Mouse (Mus musculus) midbrain, embryonic 10.5 days (tissue): ENCODE results near the gene Tbxa2r. TPM values are rescaled to one million over a fixed set of nuclear protein-coding genes. Genes with fewer than 3 reads are reported as not detected.
A peak's percentile ranks its signal among the peaks of the same experiment; 100 is the strongest.

Experiments used
- DNase-seq: peaks from one replicate; pipeline ENCODE4 v3.0.0-alpha.2; 2017; ENCODE audit warnings: low spot score
- H3K27ac ChIP-seq: fragments of 300-500 bp; sonication (generic); replicated peaks from 2 replicates; pipeline ENCODE4 v1.5.1; 2016; ENCODE audit warnings: mild to moderate bottlenecking
- H3K27me3 ChIP-seq: fragments of 300-500 bp; sonication (generic); 2 replicates; pipeline ENCODE4 v1.6.1; 2016; ENCODE audit warnings: low read depth, mild to moderate bottlenecking; ENCODE audit not compliant: poor library complexity, severe bottlenecking
- H3K36me3 ChIP-seq: fragments of 300-500 bp; sonication (generic); 2 replicates; pipeline ENCODE4 v1.6.1; 2016; ENCODE audit warnings: mild to moderate bottlenecking, moderate library complexity
- H3K4me1 ChIP-seq: fragments of 300-500 bp; sonication (generic); 2 replicates; pipeline ENCODE4 v1.6.1; 2016
- H3K4me3 ChIP-seq: fragments of 300-500 bp; sonication (generic); 2 replicates; pipeline ENCODE4 v1.5.1; 2016; ENCODE audit warnings: mild to moderate bottlenecking, moderate library complexity
- H3K9me3 ChIP-seq: fragments of 300-500 bp; sonication (generic); replicated peaks from 2 replicates; pipeline ENCODE4 v1.6.1; 2016; ENCODE audit warnings: mild to moderate bottlenecking
- WGBS: fragments of 180-500 bp; shearing (Covaris S2); methylation state at CpG from one replicate; pipeline ENCODE4 v1.1.7; 2016; 5-methylcytosine and 5-hydroxymethylcytosine counted together
- polyA plus RNA-seq: library from polyadenylated mRNA; unstranded; fragments of >200 nt; fragmentation: Nextera tagmentation; extraction: Ambion mirVana; gene quantifications from 2 replicates; pipeline ENCODE4 v1.2.1, GENCODE M21; 2016

The Tbxa2r gene
- polyA plus RNA-seq, 1 experiment from 2014 or later = 3.3 TPM

GRCm38 (mm10) chr10:81317273-81317672 is 11.3 kb upstream of the Tbxa2r start:
- peaks cover 52% of the 10 kb centered on the region for H3K4me1 ChIP-seq

GRCm38 (mm10) chr10:81318589-81319329 is 9.8 kb upstream of the Tbxa2r start:
- DNase-seq = no peak

More at GRCm38 (mm10) chr10:81317273-81317672, 11.3 kb upstream of the Tbxa2r start:
- peak overlapping the region; percentile 74 for H3K27ac ChIP-seq
- H3K9me3 ChIP-seq = no peaks in the 10 kb centered on the region
- 6% methylated on average over 20 of the region's 20 CpGs for WGBS
- DNase-seq = peak; percentile 46
- 0 out of 2 replicates have a peak, but pooled peaks cover 11% of the 10 kb centered on the region for H3K27me3 ChIP-seq
- H3K36me3 ChIP-seq = peaks cover 68% of the 10 kb centered on the region
- H3K4me3 ChIP-seq = peak overlapping the region; percentile 39

GRCm38 (mm10) chr10:81319330-81319699 is 9.2 kb upstream of the Tbxa2r start:
- 41% methylated on average over 8 of the region's 8 CpGs for WGBS
- DNase-seq = no peak
- Histone ChIP-seq H3K36me3 (peaks cover 68% of the 10 kb centered on the region), H3K4me1 (peaks cover 57% of the 10 kb centered on the region), H3K4me3 (peak overlapping the region; percentile 98), H3K27ac (peak overlapping the region; percentile 97), H3K27me3 (0 out of 2 replicates have a peak, but pooled peaks cover 11% of the 10 kb centered on the region), H3K9me3 (no peaks in the 10 kb centered on the region)

More at GRCm38 (mm10) chr10:81318589-81319329, 9.8 kb upstream of the Tbxa2r start:
- 0 out of 2 replicates have a peak, but pooled peaks cover 11% of the 10 kb centered on the region for H3K27me3 ChIP-seq
- no peaks in the 10 kb centered on the region for H3K9me3 ChIP-seq
- WGBS = 94% methylated on average over 13 of the region's 13 CpGs
- H3K4me3 ChIP-seq = peak overlapping the region; percentile 98
- H3K4me1 ChIP-seq = peaks cover 57% of the 10 kb centered on the region
- H3K36me3 ChIP-seq = peaks cover 68% of the 10 kb centered on the region
- H3K27ac ChIP-seq = peak overlapping the region; percentile 97; the same call in 1 of the 2 replicates

GRCm38 (mm10) chr10:81319741-81320549 is 8.6 kb upstream of the Tbxa2r start:
- peak; percentile 98 for DNase-seq
- Histone ChIP-seq H3K4me1 (peaks cover 57% of the 10 kb centered on the region), H3K27ac (peak overlapping the region; percentile 97), H3K4me3 (peak overlapping the region; percentile 98), H3K36me3 (peaks cover 68% of the 10 kb centered on the region), H3K27me3 (0 out of 2 replicates have a peak, but pooled peaks cover 11% of the 10 kb centered on the region), H3K9me3 (no peaks in the 10 kb centered on the region)
- 3% methylated on average over 38 of the region's 38 CpGs for WGBS

GRCm38 (mm10) chr10:81320550-81321347 is 7.8 kb upstream of the Tbxa2r start, which contains the start of gene Cactin:
Cactin (plus strand) TSS chr10:81321103.
- H3K27ac ChIP-seq = peak within 1 kb of the TSS; percentile 97

GRCm38 (mm10) chr10:81321436-81321835 is 7.1 kb upstream of the Tbxa2r start:
- Histone ChIP-seq H3K4me3 (peak overlapping the region; percentile 98), H3K27ac (peak overlapping the region; percentile 97), H3K27me3 (0 out of 2 replicates have a peak, but pooled peaks cover 2% of the 10 kb centered on the region), H3K4me1 (peaks cover 48% of the 10 kb centered on the region), H3K9me3 (no peaks in the 10 kb centered on the region), H3K36me3 (peaks cover 68% of the 10 kb centered on the region)
- 4% methylated on average over 20 of the region's 20 CpGs for WGBS
- no peak for DNase-seq

More at GRCm38 (mm10) chr10:81320550-81321347, 7.8 kb upstream of the Tbxa2r start, which contains the start of gene Cactin:
- peak; percentile 100 for DNase-seq
- peaks cover 54% of the 10 kb centered on the region for H3K4me1 ChIP-seq
- WGBS = under 1% methylated on average over 68 of the region's 68 CpGs
- 0 out of 2 replicates have a peak, but pooled peaks cover 9% of the 10 kb centered on the region for H3K27me3 ChIP-seq
- H3K9me3 ChIP-seq = no peaks in the 10 kb centered on the region
- peak within 1 kb of the TSS; percentile 98 for H3K4me3 ChIP-seq
- peaks cover 68% of the 10 kb centered on the region for H3K36me3 ChIP-seq

- H3K4me3 ChIP-seq = peak overlapping the region; percentile 98
- no peaks in the 10 kb centered on the region for H3K27me3 ChIP-seq
- 96% methylated on average over 27 of the region's 27 CpGs for WGBS
- DNase-seq = no peak
- H3K36me3 ChIP-seq = peaks cover 70% of the 10 kb centered on the region
- H3K4me1 ChIP-seq = peaks cover 44% of the 10 kb centered on the region
- no peaks in the 10 kb centered on the region for H3K9me3 ChIP-seq
- no peak overlapping the region for H3K27ac ChIP-seq
Observed at GRCm38 (mm10) chr10:81322444-81322843, 6.1 kb upstream of the Tbxa2r start.

GRCm38 (mm10) chr10:81323141-81323775 is 5.3 kb upstream of the Tbxa2r start:
- Histone ChIP-seq H3K9me3 (no peaks in the 10 kb centered on the region), H3K27ac (no peak overlapping the region), H3K4me1 (peaks cover 44% of the 10 kb centered on the region), H3K27me3 (no peaks in the 10 kb centered on the region), H3K36me3 (peaks cover 70% of the 10 kb centered on the region), H3K4me3 (peak overlapping the region; percentile 98; the same call in 1 of the 2 replicates)
- no peak for DNase-seq
- 95% methylated on average over 23 of the region's 23 CpGs for WGBS

- H3K4me1 ChIP-seq = peaks cover 43% of the 10 kb centered on the region
- no peaks in the 10 kb centered on the region for H3K9me3 ChIP-seq
- 96% methylated on average over 18 of the region's 18 CpGs for WGBS
- H3K27me3 ChIP-seq = no peaks in the 10 kb centered on the region
- no peak overlapping the region for H3K27ac ChIP-seq
- H3K4me3 ChIP-seq = peak overlapping the region; percentile 20; the same call in 1 of the 2 replicates
- no peak for DNase-seq
- peaks cover 66% of the 10 kb centered on the region for H3K36me3 ChIP-seq
Observed at GRCm38 (mm10) chr10:81323791-81324530, 4.6 kb upstream of the Tbxa2r start.

- Histone ChIP-seq H3K4me1 (peaks cover 44% of the 10 kb centered on the region), H3K4me3 (no peak overlapping the region), H3K36me3 (peaks cover 69% of the 10 kb centered on the region), H3K9me3 (no peaks in the 10 kb centered on the region), H3K27ac (no peak overlapping the region), H3K27me3 (peaks cover 2% of the 10 kb centered on the region; the same call in 1 of the 2 replicates)
- DNase-seq = no peak
- 96% methylated on average over 21 of the region's 21 CpGs for WGBS
Observed at GRCm38 (mm10) chr10:81325176-81325575, 3.4 kb upstream of the Tbxa2r start.

GRCm38 (mm10) chr10:81325781-81326180 is 2.8 kb upstream of the Tbxa2r start:
- H3K9me3 ChIP-seq = no peaks in the 10 kb centered on the region
- no peak for DNase-seq
- no peak overlapping the region for H3K4me3 ChIP-seq
- peaks cover 69% of the 10 kb centered on the region for H3K36me3 ChIP-seq
- H3K27me3 ChIP-seq = peaks cover 8% of the 10 kb centered on the region; the same call in 1 of the 2 replicates
- H3K27ac ChIP-seq = no peak overlapping the region
- 97% methylated on average over 18 of the region's 18 CpGs for WGBS
- H3K4me1 ChIP-seq = peaks cover 45% of the 10 kb centered on the region
